Comparison of ENCODE assay signal across 8 mouse cellular contexts in genomic region chr17:17909636-17910421, GRCm38 (mm10). TPM values are rescaled to one million over a fixed set of nuclear protein-coding genes. Genes with fewer than 3 reads are reported as not detected.
DNase-seq lines count a peak whose midpoint lies in the region; ATAC-seq lines count a peak whose summit lies in the region.

No protein-coding gene starts in this region.

- no peaks in the 10 kb centered on the region for H3K36me3 ChIP-seq in macrophage (ENCODE audit: inconsistent target)

- no peaks in the 10 kb centered on the region for H3K79me2 ChIP-seq in macrophage (ENCODE audit: inconsistent target)

- 16% methylated on average over 51 of the region's 51 CpGs for WGBS in macrophage (ENCODE audit: missing documents)

- intact Hi-C loops in gastrocnemius, postnatal 36 days (cut with DNase I), result no loop called here

- ATAC-seq in inflammation-experienced regulatory T-cells, adult 6 months, result peak; percentile 98

- DNase-seq in adrenal gland, adult 18-20 months (ENCODE audit: low spot score in 2 of 2), result peak; percentile 69 to 73
- DNase-seq in embryo, embryonic 9.5 days (ENCODE audit: extremely low spot score), result peak; percentile 76
- DNase-seq in gastrocnemius, postnatal 36 days, result peak; percentile 68 to 69
- DNase-seq in left cerebral cortex, adult 8-10 months (ENCODE audit: low spot score in 2 of 2), result peak; percentile 57 to 88
- peak; percentile 94 for DNase-seq in retina, postnatal 1 day
- DNase-seq in urinary bladder, adult 2 months (ENCODE audit: low spot score), result peak; percentile 72

- H3K27ac ChIP-seq in macrophage, result no peak overlapping the region

- peak overlapping the region; percentile 42 for H3K4me3 ChIP-seq in macrophage (ENCODE audit: inconsistent target)

RNA-seq across cellular contexts. Expression of gene Fpr3, which starts 22.2 kb away (rescaled TPM):
- not detected for total RNA-seq in adrenal gland, adult 18-20 months (2021)
- total RNA-seq in gastrocnemius, postnatal 36 days (2021), result not detected
- not detected for polyA plus RNA-seq in inflammation-experienced regulatory T-cells, adult 6 months (2017; shearing (Covaris generic))
- total RNA-seq in left cerebral cortex, adult 8-10 months (2022), result not detected
- under 1 TPM in 1 of 26 experiments, not detected in 25; 0.59 TPM for total RNA-seq in macrophage (2018; cell fraction: chromatin; rRNA removed)
- total RNA-seq in macrophage (2018; cell fraction: cytosol; rRNA removed), result not detected
- under 1 TPM in 1 of 26 experiments, not detected in 25; 0.46 TPM for total RNA-seq in macrophage (2018; cell fraction: nucleus; rRNA removed)
- polyA plus RNA-seq in macrophage (2018), result not detected in 3 replicates
- not detected in 2 replicates for polyA plus RNA-seq in urinary bladder, adult 2 months (2012; rRNA removed)

RNA-seq across cellular contexts. Expression of gene Fpr2, which starts 22.2 kb away (rescaled TPM):
- total RNA-seq in adrenal gland, adult 18-20 months (2021), result not detected
- not detected for total RNA-seq in gastrocnemius, postnatal 36 days (2021)
- under 1 TPM in 2 of 3 experiments, not detected in 1; 0.34 to 0.64 TPM for polyA plus RNA-seq in inflammation-experienced regulatory T-cells, adult 6 months (2017; shearing (Covaris generic))
- not detected for total RNA-seq in left cerebral cortex, adult 8-10 months (2022)
- total RNA-seq in macrophage (2018; cell fraction: chromatin; rRNA removed), result 100 to 1,000 TPM in 5 of 26 experiments, 10 to 100 TPM in 9, 1 to 10 TPM in 5, under 1 TPM in 1, not detected in 6; 0.90 to 166 (median 23.0) TPM
- 100 to 1,000 TPM in 1 of 26 experiments, 10 to 100 TPM in 12, 1 to 10 TPM in 7, under 1 TPM in 6; 0.42 to 112 (median 26.0) TPM for total RNA-seq in macrophage (2018; cell fraction: cytosol; rRNA removed)
- total RNA-seq in macrophage (2018; cell fraction: nucleus; rRNA removed), result 100 to 1,000 TPM in 9 of 26 experiments, 10 to 100 TPM in 8, 1 to 10 TPM in 8, not detected in 1; 1.5 to 475 (median 44.9) TPM
- 1.1 to 6.3 TPM (median 2.6 TPM) in 3 replicates for polyA plus RNA-seq in macrophage (2018)
- polyA plus RNA-seq in urinary bladder, adult 2 months (2012; rRNA removed), result 0.28 and 0.43 TPM in 2 replicates

RNA-seq across cellular contexts. Expression of gene Fpr1, which starts 26.1 kb away (rescaled TPM):
- not detected for total RNA-seq in adrenal gland, adult 18-20 months (2021)
- total RNA-seq in gastrocnemius, postnatal 36 days (2021), result not detected
- under 1 TPM in 1 of 3 experiments, not detected in 2; 0.72 TPM for polyA plus RNA-seq in inflammation-experienced regulatory T-cells, adult 6 months (2017; shearing (Covaris generic))
- total RNA-seq in left cerebral cortex, adult 8-10 months (2022), result not detected
- total RNA-seq in macrophage (2018; cell fraction: chromatin; rRNA removed), result 10 to 100 TPM in 9 of 26 experiments, 1 to 10 TPM in 5, not detected in 12; 1.2 to 66.2 (median 17.9) TPM
- 100 to 1,000 TPM in 1 of 26 experiments, 10 to 100 TPM in 12, 1 to 10 TPM in 5, under 1 TPM in 8; 0.22 to 148 (median 21.1) TPM for total RNA-seq in macrophage (2018; cell fraction: cytosol; rRNA removed)
- total RNA-seq in macrophage (2018; cell fraction: nucleus; rRNA removed), result 100 to 1,000 TPM in 4 of 26 experiments, 10 to 100 TPM in 9, 1 to 10 TPM in 7, under 1 TPM in 2, not detected in 4; 0.45 to 175 (median 38.1) TPM
- 1.2 to 2.3 TPM (median 2.2 TPM) in 3 replicates for polyA plus RNA-seq in macrophage (2018)
- polyA plus RNA-seq in urinary bladder, adult 2 months (2012; rRNA removed), result 0.15 and 0.18 TPM in 2 replicates

RNA-seq across cellular contexts. Expression of gene Has1, which starts 54.8 kb away (rescaled TPM):
- total RNA-seq in adrenal gland, adult 18-20 months (2021), result under 1 TPM in 1 of 2 experiments, not detected in 1; 0.13 TPM
- under 1 TPM in 1 of 2 experiments, not detected in 1; 0.26 TPM for total RNA-seq in gastrocnemius, postnatal 36 days (2021)
- polyA plus RNA-seq in inflammation-experienced regulatory T-cells, adult 6 months (2017; shearing (Covaris generic)), result under 1 TPM in 1 of 3 experiments, not detected in 2; 0.12 TPM
- 1 to 10 TPM in 2 of 4 experiments, under 1 TPM in 2; 0.74 to 1.6 (median 1.00) TPM for total RNA-seq in left cerebral cortex, adult 8-10 months (2022)
- not detected for total RNA-seq in macrophage (2018; cell fraction: chromatin; rRNA removed)
- total RNA-seq in macrophage (2018; cell fraction: cytosol; rRNA removed), result under 1 TPM in 1 of 26 experiments, not detected in 25; 0.07 TPM
- total RNA-seq in macrophage (2018; cell fraction: nucleus; rRNA removed), result not detected
- not detected in 3 replicates for polyA plus RNA-seq in macrophage (2018)
- 0.62 and 0.90 TPM in 2 replicates for polyA plus RNA-seq in urinary bladder, adult 2 months (2012; rRNA removed)
